Mouse (Mus musculus) left cerebral cortex, postnatal 10 days (tissue): ENCODE results near the gene Lrmp. TPM values are rescaled to one million over a fixed set of nuclear protein-coding genes. Genes with fewer than 3 reads are reported as not detected.
"Not testable (repeated sequence)": the region's sequence is repeated elsewhere in the genome, so short reads cannot be mapped to it uniquely, and the experiment has no call there.

Source experiments
- DNase-seq, 2 experiments: peaks; one replicate each; pipeline ENCODE4 v3.0.0; 2021 to 2022; ENCODE audit warnings: low spot score in 2 of 2, mixed read lengths in 1 of 2; ENCODE audit errors: extremely low spot score in 1 of 2
- intact Hi-C: fragments of 180-260 bp; cut with DNase I; formaldehyde crosslinking; loops from one replicate; pipeline ENCODE4 v1.15.1; 2025
- total RNA-seq, 2 experiments: library from RNA; stranded (reverse); gene quantifications; 2 replicates each; pipeline ENCODE4 v1.2.3; 2021

The Lrmp gene
- total RNA-seq, 2 experiments from 2014 or later = 1.5 to 1.9 TPM

GRCm38 (mm10) chr6:145129563-145129962 is 14.1 kb downstream of the Lrmp start:
- intact Hi-C loops = no loop called here
- DNase-seq = no peak

DNA sequence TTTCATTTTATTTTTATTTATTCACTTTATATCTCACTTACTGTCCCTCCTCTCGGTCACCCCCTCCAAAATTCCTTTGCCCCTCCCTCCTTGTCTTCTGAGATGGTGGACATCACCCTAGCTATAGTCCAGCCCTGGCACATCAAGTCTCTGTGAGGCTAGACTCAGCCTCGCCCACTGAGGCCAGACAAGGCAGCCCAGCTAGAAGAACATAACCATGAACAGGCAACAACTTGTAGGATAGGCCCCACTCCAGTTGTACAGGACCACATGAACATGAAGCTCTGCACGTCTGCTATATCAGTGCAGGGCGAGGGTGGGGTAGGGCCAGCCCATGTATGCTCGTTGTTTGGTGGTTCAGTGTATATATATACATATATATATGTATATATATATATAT is 16.5 kb downstream of the Lrmp start:
- no peak for DNase-seq
- intact Hi-C loops = no loop called here

GRCm38 (mm10) chr6:145132969-145133368 is 17.5 kb downstream of the Lrmp start:
- intact Hi-C loops = not testable (repeated sequence)

GRCm38 (mm10) chr6:145135295-145135694 is 19.8 kb downstream of the Lrmp start:
- no peak for DNase-seq
- intact Hi-C loops = no loop called here

More at GRCm38 (mm10) chr6:145132969-145133368, 17.5 kb downstream of the Lrmp start:
- not testable (repeated sequence) for DNase-seq

GRCm38 (mm10) chr6:145135804-145136203 is 20.4 kb downstream of the Lrmp start:
- peak in 1 of 2 experiments; percentile 62 for DNase-seq
- intact Hi-C loops = no loop called here

DNA sequence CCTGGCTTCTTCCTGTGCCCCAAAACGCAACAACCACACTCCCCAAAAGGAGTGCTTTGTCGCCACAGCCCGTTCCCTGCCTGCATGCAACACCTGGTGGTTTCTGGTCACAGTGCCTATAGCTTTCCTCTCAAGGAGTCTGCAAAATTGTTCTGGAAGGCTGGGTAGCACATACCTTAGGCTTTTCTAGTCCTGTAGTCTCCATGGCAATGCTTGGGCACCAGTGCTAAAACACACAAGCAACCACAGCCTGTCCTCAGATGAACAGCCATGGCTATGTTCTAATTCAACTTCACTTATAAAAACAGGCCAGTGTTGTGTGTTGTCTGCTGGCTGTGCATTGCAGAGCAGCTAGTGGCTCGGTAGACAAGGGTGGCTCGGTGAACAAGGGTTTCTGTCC is 21.4 kb downstream of the Lrmp start:
- DNase-seq = no peak
- intact Hi-C loops = no loop called here

- DNase-seq = no peak
- intact Hi-C loops = no loop called here
Measured at GRCm38 (mm10) chr6:145139236-145139635, 23.8 kb downstream of the Lrmp start.

DNA sequence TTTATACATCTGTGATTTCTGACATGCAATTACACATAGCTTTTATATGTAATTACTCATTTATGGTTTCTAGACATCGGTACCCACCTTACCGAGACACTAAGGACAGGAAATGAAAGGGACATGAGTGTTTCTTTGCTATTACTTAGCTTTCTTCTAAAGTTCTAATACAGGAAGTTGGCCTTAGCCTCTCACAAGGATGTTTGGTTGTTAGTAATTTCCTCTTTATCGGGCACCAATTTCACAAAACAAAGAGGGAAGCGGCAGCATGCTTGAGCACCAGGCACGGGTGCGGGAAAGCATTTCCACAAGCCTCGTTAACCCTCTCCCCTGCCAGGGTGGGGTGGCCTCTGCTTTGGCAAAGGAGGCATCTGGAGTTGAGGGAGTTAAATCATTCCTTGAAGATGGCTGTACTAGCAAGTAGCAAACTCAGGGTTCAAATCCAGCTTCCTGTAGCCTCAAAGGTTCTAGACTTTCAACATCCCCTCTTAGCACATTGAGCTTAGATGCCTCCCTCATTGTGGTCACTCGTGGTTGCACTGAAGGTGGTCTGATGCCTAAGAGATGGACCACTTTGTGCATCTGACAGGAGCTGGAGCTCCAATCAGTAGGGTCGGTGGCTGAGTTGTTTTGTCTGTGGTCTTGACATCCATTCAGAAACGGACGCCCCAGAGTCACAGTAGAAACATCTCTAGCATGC is 24.5 kb downstream of the Lrmp start:
- DNase-seq = no peak
- intact Hi-C loops = no loop called here

- intact Hi-C loops = no loop called here
- DNase-seq = no peak
Measured at GRCm38 (mm10) chr6:145140706-145141105, 25.3 kb downstream of the Lrmp start.

- DNase-seq = no peak
- intact Hi-C loops = no loop called here
Measured at GRCm38 (mm10) chr6:145141827-145142226, 26.4 kb downstream of the Lrmp start.

- intact Hi-C loops = no loop called here
- no peak for DNase-seq
Measured at GRCm38 (mm10) chr6:145145173-145145572, 29.7 kb downstream of the Lrmp start.

GRCm38 (mm10) chr6:145147716-145148115 is 32.3 kb downstream of the Lrmp start:
- intact Hi-C loops = no loop called here
- DNase-seq = no peak

- peak in 1 of 2 experiments; percentile 39 for DNase-seq
- intact Hi-C loops = no loop called here
Measured at GRCm38 (mm10) chr6:145149054-145149453, 33.6 kb downstream of the Lrmp start.

GRCm38 (mm10) chr6:145158619-145159018 is 43.2 kb downstream of the Lrmp start:
- intact Hi-C loops = no loop called here
- no peak for DNase-seq

DNA sequence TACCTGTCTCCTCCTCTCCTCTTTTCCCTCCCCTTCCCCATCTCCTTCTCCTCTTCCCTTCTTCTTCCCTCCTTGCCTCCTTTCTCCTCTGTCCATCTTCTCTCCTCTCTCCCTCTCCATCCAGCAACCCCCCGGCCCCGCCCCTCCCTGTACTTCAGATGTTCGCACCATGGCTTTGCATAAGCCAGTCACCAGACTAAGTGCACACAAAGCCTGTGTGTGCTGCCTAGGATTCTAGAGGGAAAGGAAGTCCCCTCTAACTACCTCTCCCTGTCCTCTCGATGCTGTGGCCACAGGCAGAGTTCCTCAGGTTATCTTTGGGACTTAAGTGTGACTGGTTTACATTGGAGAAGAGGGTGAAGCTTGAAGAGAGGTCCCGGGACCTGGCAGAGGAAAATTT is 45.1 kb downstream of the Lrmp start:
- intact Hi-C loops = no loop called here
- no peak for DNase-seq

GRCm38 (mm10) chr6:145171892-145172606 is 56.6 kb downstream of the Lrmp start:
- no peak for DNase-seq
- intact Hi-C loops = no loop called here

- DNase-seq = peak in 1 of 2 experiments; percentile 82
- intact Hi-C loops = no loop called here
Measured at GRCm38 (mm10) chr6:145173781-145174191, 58.3 kb downstream of the Lrmp start.

DNA sequence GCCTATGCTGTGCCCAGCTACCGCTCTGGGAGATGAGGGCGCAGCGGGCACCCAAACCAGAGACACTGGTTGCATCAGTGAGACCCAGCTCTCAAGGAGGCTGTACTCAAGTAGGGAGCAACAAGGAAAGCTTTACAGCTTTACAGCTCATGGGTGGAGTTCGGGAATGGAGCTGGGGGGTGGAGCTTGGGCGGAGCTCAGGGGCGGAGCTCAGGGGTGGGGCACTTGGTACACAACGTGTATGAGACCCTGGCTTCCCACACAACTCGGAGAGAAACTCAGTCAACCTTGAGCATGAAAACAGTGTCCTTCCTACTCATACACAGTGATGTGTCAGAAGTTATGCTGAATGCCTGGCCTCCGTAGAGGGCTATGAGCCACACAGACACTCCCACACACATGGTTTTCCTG is 60.1 kb downstream of the Lrmp start:
- intact Hi-C loops = no loop called here
- no peak for DNase-seq

DNA sequence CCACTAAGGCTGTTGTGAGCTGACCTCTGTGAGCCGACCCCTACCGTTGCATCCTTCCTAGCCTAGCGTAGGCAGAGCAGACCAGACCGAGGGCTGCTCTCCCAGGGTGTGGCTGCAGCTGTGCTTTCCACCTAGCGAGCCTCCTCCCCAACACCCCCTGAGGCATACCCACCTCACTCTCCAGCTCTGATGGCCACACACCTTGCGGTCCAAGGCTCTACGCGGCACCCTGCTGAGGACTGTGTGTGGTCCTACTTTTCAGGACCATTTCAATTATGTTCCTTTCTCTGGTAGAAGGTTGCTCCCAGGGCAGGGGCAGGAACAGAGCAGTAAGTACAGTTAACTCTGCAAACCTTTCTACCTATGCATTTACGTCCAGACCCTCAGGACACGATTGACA is 61.0 kb downstream of the Lrmp start:
- no peak for DNase-seq

DNA sequence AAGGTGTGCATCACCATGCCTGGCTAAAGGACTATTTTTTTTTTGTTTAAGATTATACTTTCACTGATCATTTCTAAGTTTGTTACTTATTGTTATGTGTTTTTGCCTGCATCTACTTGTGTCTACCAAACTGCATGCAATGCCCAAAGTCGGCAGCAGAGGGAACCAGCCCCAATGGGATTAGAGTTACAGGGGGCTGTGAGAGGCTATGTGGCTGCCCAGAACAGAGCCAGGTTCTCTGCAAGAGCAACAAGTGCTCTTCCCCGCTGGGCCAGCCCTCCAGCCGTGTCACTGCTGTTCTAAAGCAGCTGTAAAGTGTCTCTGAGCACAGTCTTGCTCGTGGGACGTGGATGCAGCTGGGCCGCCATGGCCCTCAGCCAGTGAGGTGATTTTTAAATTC is 64.2 kb downstream of the Lrmp start:
- intact Hi-C loops = no loop called here
- peak in 1 of 2 experiments; percentile 63 for DNase-seq

More for the DNA sequence above, 61.0 kb downstream of the Lrmp start:
- intact Hi-C loops = no loop called here
